Mouse (Mus musculus): ENCODE data around the gene Macf1.
"Not testable (repeated sequence)": the region's sequence is repeated elsewhere in the genome, so short reads cannot be mapped to it uniquely, and the experiment has no call there.

The Macf1 gene

GRCm38 (mm10) chr4:123530976-123531375 lies 153.2 kb downstream of the Macf1 start:
- DNase-seq, result no peak

GRCm38 (mm10) chr4:123529230-123529629 lies 154.9 kb downstream of the Macf1 start:
- DNase-seq, result peak; percentile 55 to 69

- DNase-seq, result peak; percentile 53 to 64
These were observed 156.6 kb downstream of the Macf1 start for GRCm38 (mm10) chr4:123527607-123528010.

GRCm38 (mm10) chr4:123526779-123527280 lies 157.3 kb downstream of the Macf1 start:
- DNase-seq, result peak; percentile 25 to 30

- no peak for DNase-seq
These were observed 159.4 kb downstream of the Macf1 start for GRCm38 (mm10) chr4:123524746-123525145.

GRCm38 (mm10) chr4:123520123-123520522 lies 164.0 kb downstream of the Macf1 start:
- not testable (repeated sequence) for DNase-seq

GRCm38 (mm10) chr4:123515673-123516072 lies 168.5 kb downstream of the Macf1 start:
- no peak for DNase-seq

GRCm38 (mm10) chr4:123510201-123510600 lies 174.0 kb downstream of the Macf1 start:
- DNase-seq, result no peak

- no peak for DNase-seq
These were observed 195.1 kb downstream of the Macf1 start for GRCm38 (mm10) chr4:123489086-123489485.

- no peak for DNase-seq
These were observed 204.2 kb downstream of the Macf1 start for GRCm38 (mm10) chr4:123479991-123480390.

GRCm38 (mm10) chr4:123478655-123479433 lies 205.3 kb downstream of the Macf1 start:
- DNase-seq, result no peak

GRCm38 (mm10) chr4:123465799-123466198 lies 218.4 kb downstream of the Macf1 start:
- no peak for DNase-seq

- DNase-seq, result peak; percentile 10 to 20
These were observed 223.4 kb downstream of the Macf1 start for GRCm38 (mm10) chr4:123460595-123461272.

- no peak for DNase-seq
These were observed 229.1 kb downstream of the Macf1 start for GRCm38 (mm10) chr4:123454871-123455640.

- no peak for DNase-seq
These were observed 230.4 kb downstream of the Macf1 start for GRCm38 (mm10) chr4:123453729-123454128.

- DNase-seq, result peak in 1 of 2 experiments; percentile 15
These were observed 232.2 kb downstream of the Macf1 start for GRCm38 (mm10) chr4:123451991-123452390.

GRCm38 (mm10) chr4:123449304-123449703 lies 234.9 kb downstream of the Macf1 start:
- DNase-seq, result no peak

- DNase-seq, result no peak
These were observed 236.1 kb downstream of the Macf1 start for GRCm38 (mm10) chr4:123448015-123448414.

GRCm38 (mm10) chr4:123447251-123447650 lies 236.9 kb downstream of the Macf1 start:
- DNase-seq, result no peak

- DNase-seq, result no peak
These were observed 237.4 kb downstream of the Macf1 start for GRCm38 (mm10) chr4:123446754-123447153.

- DNase-seq, result not testable (repeated sequence)
These were observed 237.9 kb downstream of the Macf1 start for GRCm38 (mm10) chr4:123446221-123446620.

- DNase-seq, result peak; percentile 40 to 48
These were observed 245.7 kb downstream of the Macf1 start for GRCm38 (mm10) chr4:123438414-123438813.

GRCm38 (mm10) chr4:123433171-123433570 lies 251.0 kb downstream of the Macf1 start:
- DNase-seq, result no peak

All from cerebellum, postnatal 10 days (tissue).